Mouse (Mus musculus) kidney, embryonic 14.5 days (tissue): ENCODE data around the gene Zfp931. TPM values are rescaled to one million over a fixed set of nuclear protein-coding genes. Genes with fewer than 3 reads are reported as not detected.
"Not testable (repeated sequence)": the region's sequence is repeated elsewhere in the genome, so short reads cannot be mapped to it uniquely, and the experiment has no call there.

Experiments used
- ATAC-seq: fragments of 200-750 bp; cut with Nextera tagmentation; 2 replicates; pipeline ENCODE4 v1.8.0; 2017; ENCODE audit warnings: moderate number of reproducible peaks, mild to moderate bottlenecking, moderate TSS enrichment, moderate library complexity; ENCODE audit not compliant: low FRiP score, low TSS enrichment
- H3K27ac ChIP-seq: fragments of 300-500 bp; sonication (generic); 2 replicates; pipeline ENCODE4 v1.5.1; 2014; ENCODE audit warnings: low read depth, mild to moderate bottlenecking, low read length, moderate library complexity, mixed read lengths
- H3K27me3 ChIP-seq: fragments of 300-500 bp; sonication (generic); 2 replicates; pipeline ENCODE4 v1.6.1; 2014; ENCODE audit warnings: mild to moderate bottlenecking, low read length; ENCODE audit not compliant: control insufficient read depth, insufficient read depth
- H3K36me3 ChIP-seq: fragments of 300-500 bp; sonication (generic); 2 replicates; pipeline ENCODE4 v1.6.1; 2014; ENCODE audit warnings: low read length, mixed read lengths; ENCODE audit not compliant: control insufficient read depth, insufficient read depth
- H3K4me1 ChIP-seq: fragments of 300-500 bp; sonication (generic); 2 replicates; pipeline ENCODE4 v1.6.1; 2014; ENCODE audit warnings: low read length, mixed read lengths; ENCODE audit not compliant: control insufficient read depth, insufficient read depth
- H3K4me2 ChIP-seq: fragments of 300-500 bp; sonication (generic); replicated peaks from 2 replicates; pipeline ENCODE4 v1.6.1; 2014; ENCODE audit warnings: low read depth, mild to moderate bottlenecking, low read length
- H3K4me3 ChIP-seq: fragments of 300-500 bp; sonication (generic); 2 replicates; pipeline ENCODE4 v1.5.1; 2014; ENCODE audit warnings: mild to moderate bottlenecking, low read length
- H3K9ac ChIP-seq: fragments of 300-500 bp; sonication (generic); 2 replicates; pipeline ENCODE4 v1.6.1; 2014; ENCODE audit warnings: low read depth, mild to moderate bottlenecking, low read length, moderate library complexity
- H3K9me3 ChIP-seq: fragments of 300-500 bp; sonication (generic); 2 replicates; pipeline ENCODE4 v1.6.1; 2016; ENCODE audit warnings: low read length; ENCODE audit not compliant: control insufficient read depth
- WGBS: fragments of 180-500 bp; shearing (Covaris S2); extraction: QIAGEN DNeasy Blood & Tissue Kit; methylation state at CpG from one replicate; pipeline ENCODE4 v1.1.7; 2014; 5-methylcytosine and 5-hydroxymethylcytosine counted together
- polyA plus RNA-seq: library from polyadenylated mRNA; unstranded; fragments of >200 nt; fragmentation: Nextera tagmentation; extraction: Ambion mirVana; gene quantifications from 2 replicates; pipeline ENCODE4 v1.2.1, GENCODE M21; 2014

Gene Zfp931
- 16.2 and 22.7 TPM in 2 replicates for polyA plus RNA-seq

DNA sequence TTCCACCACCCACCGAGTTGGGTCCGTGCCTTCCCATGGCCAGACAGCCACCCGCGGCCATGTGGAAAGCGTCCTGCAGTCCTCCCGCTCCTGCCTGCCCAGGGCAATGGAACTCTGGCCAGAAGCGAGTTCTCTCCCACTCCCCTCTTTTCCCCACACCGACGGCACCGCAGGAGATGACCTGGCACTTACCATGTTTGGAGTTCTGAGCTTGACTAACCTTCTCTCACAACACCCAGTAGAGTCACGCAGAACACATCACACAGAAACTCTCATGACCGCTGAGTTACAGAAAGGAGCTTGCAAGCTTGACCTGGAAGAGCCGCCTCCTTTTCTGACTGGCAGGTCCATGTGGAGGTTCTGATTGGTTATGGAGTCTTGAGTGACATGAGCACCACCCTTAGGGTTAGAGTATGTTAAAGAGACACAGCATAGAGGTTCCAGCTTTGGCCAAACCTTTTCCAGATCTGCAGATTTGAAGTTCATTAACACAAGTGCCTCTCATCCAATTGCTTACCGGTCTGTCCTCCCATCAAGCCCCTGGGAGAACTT is at the start of gene Zfp931:
TSS of gene Zfp931 (minus strand) at position 311 of the 552 bp plus-strand sequence.
- WGBS = 0% methylated on average over 2 of the region's 14 CpGs
- not testable (repeated sequence) for H3K27ac ChIP-seq, H3K36me3 ChIP-seq, H3K4me1 ChIP-seq, H3K9me3 ChIP-seq, H3K27me3 ChIP-seq, ATAC-seq
- Histone ChIP-seq H3K4me2 (peak within 1 kb of the TSS; percentile 32; the same call in 1 of the 2 replicates), H3K4me3 (peak within 1 kb of the TSS; percentile 39), H3K9ac (peak within 1 kb of the TSS; percentile 34; the same call in 1 of the 2 replicates)

DNA sequence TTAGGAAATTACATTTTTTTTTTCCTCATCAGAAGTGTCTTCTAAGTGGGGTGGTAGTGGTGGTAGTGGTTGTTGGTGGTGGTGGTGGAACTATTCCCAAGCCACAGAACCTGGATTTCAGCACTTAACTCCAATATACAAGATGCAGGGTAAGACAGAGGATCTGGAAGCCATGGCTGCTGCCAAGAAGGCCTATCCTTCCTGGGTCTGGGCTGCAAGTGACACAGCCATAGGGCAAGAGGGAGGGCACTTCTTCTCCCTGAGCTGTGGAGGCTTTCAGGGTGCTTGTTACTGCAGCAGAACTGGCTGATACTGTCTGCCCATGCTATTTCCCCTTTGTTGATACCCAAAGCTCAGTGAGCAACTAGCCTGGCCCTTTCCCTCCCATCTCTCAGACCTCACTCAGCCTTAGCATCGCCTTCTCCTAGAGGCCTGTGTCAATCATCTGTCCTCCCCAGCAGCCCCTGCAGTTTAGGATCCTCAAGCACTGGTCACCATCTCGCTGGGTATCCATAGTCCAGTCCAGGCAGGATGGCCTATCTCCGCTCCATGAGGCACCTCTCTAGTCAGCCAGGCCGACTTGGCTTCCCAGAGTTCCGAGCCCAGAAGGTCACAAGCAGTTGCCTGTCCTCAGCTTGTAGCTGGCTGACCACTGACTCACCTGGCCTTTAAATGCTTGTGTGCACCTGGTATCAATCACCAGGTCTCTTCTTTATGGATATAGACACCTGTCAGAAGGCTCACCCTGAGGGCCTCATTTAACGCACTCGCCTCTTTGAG is 48.0 kb upstream of the Zfp931 start:
- no peak overlapping the region for H3K4me3 ChIP-seq
- no peaks in the 10 kb centered on the region for H3K27me3 ChIP-seq
- no peaks in the 10 kb centered on the region for H3K9me3 ChIP-seq
- H3K36me3 ChIP-seq = no peaks in the 10 kb centered on the region
- no peak overlapping the region for H3K27ac ChIP-seq
- H3K4me2 ChIP-seq = no peak overlapping the region
- ATAC-seq = no peak
- H3K4me1 ChIP-seq = peaks cover 10% of the 10 kb centered on the region; the same call in 1 of the 2 replicates
- no peak overlapping the region for H3K9ac ChIP-seq
- 92% methylated on average over 7 of the region's 7 CpGs for WGBS

DNA sequence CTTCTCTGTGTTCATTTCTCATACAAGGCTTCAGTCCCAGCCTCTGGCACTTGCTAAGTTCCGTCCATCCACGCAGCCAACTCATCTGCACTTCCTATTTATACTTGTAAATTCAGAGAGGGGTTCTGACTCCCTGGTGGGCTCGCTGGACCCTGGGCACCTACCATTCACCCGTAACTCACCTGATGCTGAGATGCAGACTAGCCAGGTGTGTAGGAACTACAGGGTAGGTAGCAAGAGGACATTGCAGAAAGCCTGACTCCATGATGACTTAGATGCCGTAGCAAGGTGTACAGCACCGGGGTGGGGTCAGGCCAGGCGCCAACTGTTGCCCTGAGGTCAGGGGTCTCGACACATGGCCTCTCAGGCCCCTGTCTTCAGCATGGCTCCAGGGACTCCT is 47.2 kb upstream of the Zfp931 start:
- no peak overlapping the region for H3K27ac ChIP-seq
- H3K4me2 ChIP-seq = no peak overlapping the region
- H3K9me3 ChIP-seq = no peaks in the 10 kb centered on the region
- ATAC-seq = no peak
- WGBS = 75% methylated on average over 8 of the region's 8 CpGs
- H3K4me1 ChIP-seq = peaks cover 10% of the 10 kb centered on the region; the same call in 1 of the 2 replicates
- no peak overlapping the region for H3K4me3 ChIP-seq
- H3K36me3 ChIP-seq = no peaks in the 10 kb centered on the region
- H3K27me3 ChIP-seq = no peaks in the 10 kb centered on the region
- no peak overlapping the region for H3K9ac ChIP-seq

DNA sequence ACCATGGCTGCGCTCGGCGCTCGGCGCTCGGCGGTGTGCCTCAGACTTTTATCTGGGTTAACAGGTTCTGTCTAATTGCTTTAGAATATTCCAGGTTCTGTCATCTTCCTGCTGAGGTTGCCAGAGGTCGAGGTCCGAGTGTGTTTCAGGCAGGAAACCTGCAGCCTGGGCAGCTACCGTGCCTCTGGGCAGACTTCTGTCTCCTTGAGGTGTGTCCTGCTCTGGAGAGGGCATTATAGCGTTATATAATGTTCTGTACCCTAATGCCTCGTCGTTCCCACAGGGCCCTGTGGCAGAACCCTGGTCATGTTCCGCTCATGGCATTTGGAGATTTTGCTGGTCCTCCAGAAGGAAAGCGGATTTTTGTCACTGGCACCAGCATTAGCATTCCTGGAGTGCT is 45.2 kb upstream of the Zfp931 start:
- Histone ChIP-seq H3K9ac (no peak overlapping the region), H3K36me3 (no peaks in the 10 kb centered on the region), H3K9me3 (no peaks in the 10 kb centered on the region), H3K27me3 (no peaks in the 10 kb centered on the region), H3K4me2 (no peak overlapping the region), H3K27ac (no peak overlapping the region), H3K4me3 (no peak overlapping the region), H3K4me1 (peaks cover 15% of the 10 kb centered on the region; the same call in 1 of the 2 replicates)
- 69% methylated on average over 15 of the region's 15 CpGs for WGBS
- no peak for ATAC-seq

DNA sequence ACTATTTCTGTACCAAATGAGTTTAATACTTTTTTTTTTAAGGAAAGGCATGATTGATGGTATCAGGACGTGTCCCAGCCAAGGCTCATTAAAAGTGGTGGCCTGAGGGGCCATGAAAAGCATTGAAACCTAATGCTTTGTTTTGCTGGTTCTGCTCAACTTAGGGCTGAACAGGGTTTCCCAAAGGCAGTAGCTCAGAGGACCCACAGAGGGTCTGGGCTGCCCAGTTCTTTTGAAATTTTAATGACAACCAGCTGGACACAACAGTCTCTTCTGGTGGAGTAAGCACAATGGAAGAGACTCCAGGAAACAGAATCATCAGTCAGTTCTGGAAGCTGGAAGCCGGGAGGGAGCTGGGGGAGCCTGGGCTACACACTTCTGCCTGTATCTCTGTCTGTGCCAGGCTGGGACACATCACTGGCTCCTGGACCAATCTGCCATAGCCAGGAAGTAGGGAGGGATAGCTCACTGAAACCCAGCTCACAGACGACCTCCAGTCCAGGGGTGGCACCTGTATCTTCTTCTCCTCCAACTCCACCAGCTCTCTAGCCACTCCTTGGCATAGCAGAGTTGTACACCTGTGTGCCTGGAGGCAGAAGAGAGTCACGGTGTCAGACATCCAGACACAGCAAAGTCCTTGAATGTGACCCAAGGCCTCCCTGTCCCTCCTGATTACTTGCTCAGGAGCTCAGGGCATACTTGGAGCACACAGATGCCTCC is 43.8 kb upstream of the Zfp931 start:
- H3K9ac ChIP-seq = no peak overlapping the region
- no peaks in the 10 kb centered on the region for H3K9me3 ChIP-seq
- peak; percentile 71 for ATAC-seq
- peaks cover 4% of the 10 kb centered on the region; the same call in 1 of the 2 replicates for H3K27me3 ChIP-seq
- H3K4me1 ChIP-seq = peaks cover 15% of the 10 kb centered on the region; the same call in 1 of the 2 replicates
- no peak overlapping the region for H3K27ac ChIP-seq
- WGBS = 9% methylated on average over 4 of the region's 4 CpGs
- no peaks in the 10 kb centered on the region for H3K36me3 ChIP-seq
- no peak overlapping the region for H3K4me2 ChIP-seq
- H3K4me3 ChIP-seq = no peak overlapping the region

DNA sequence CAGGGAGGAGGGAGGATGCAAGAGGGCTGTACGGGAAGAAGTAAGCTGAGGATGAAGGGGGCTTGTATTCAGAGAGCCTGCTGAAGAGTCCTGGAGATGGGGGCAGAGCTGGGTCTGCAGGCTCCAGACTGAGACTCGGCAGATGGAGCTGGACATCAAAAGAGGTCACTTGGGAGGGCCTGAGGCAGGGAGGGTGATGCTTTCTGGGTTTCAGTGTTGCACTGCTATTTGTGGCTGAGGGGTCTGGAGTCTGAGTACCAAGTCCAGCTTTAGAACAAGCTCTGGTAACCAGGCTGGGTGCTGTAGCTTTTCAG is 43.1 kb upstream of the Zfp931 start:
- WGBS = 8% methylated on average over 2 of the region's 2 CpGs
- Histone ChIP-seq H3K4me1 (peaks cover 15% of the 10 kb centered on the region; the same call in 1 of the 2 replicates), H3K36me3 (no peaks in the 10 kb centered on the region), H3K4me2 (0 out of 2 replicates have a peak overlapping the region, but pooled peaks have one; percentile 10), H3K4me3 (no peak overlapping the region), H3K9ac (no peak overlapping the region), H3K9me3 (no peaks in the 10 kb centered on the region), H3K27ac (no peak overlapping the region), H3K27me3 (peaks cover 4% of the 10 kb centered on the region; the same call in 1 of the 2 replicates)
- no peak for ATAC-seq

DNA sequence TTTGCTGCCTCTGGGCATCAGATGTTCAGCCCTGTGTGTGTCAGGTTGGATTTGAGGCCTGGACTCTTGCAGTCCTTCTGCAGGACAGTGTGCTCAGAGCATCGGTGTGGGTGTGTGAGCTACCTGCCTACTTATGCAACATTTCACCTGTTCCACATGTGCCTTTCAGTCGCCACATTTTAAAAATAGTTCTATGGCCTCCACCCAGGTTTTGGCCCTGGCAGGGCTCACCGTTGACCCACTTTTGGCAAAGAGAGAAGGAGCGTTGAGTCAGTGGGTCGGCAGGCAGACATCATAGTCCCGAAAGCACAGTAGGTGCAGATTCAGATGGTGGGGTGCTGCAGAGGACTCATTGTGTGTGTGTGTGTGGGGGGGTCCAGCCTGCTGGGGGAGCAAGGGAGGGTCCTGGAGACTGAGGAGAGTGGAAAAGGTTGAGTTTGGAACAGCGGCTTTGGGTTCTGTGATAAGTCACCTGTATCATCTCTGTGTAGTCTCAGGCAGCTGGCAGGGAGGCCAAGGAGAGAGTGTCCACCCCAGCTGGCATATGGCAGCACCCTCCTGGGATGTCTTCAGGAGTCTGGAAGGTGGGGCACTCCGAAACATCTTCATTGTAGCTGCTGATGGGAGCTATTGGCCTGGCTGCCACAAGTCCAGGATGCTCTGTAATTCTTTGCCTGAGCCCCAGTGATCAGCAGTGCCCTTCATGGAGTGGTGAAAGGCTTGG is 42.5 kb upstream of the Zfp931 start:
- Histone ChIP-seq H3K36me3 (no peaks in the 10 kb centered on the region), H3K9me3 (no peaks in the 10 kb centered on the region), H3K4me3 (no peak overlapping the region), H3K27me3 (peaks cover 4% of the 10 kb centered on the region; the same call in 1 of the 2 replicates), H3K4me1 (peaks cover 15% of the 10 kb centered on the region; the same call in 1 of the 2 replicates), H3K9ac (no peak overlapping the region), H3K4me2 (no peak overlapping the region), H3K27ac (no peak overlapping the region)
- 90% methylated on average over 8 of the region's 8 CpGs for WGBS
- ATAC-seq = no peak

DNA sequence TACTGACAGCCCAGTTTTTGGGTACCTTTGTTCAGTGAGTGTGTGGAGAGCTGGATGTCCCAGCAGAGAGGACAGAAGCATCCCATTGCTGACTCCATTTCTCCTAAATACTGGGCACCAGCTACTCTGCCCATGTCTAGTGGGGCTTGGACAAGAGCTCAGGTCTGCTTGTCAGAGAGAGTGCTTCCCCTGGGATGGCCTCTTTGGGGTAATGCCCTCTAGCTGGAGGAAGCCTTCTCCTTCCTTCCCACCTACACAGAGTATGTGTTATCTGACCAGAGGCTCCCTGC is 42.0 kb upstream of the Zfp931 start:
- Histone ChIP-seq H3K4me1 (peaks cover 15% of the 10 kb centered on the region; the same call in 1 of the 2 replicates), H3K4me2 (no peak overlapping the region), H3K36me3 (no peaks in the 10 kb centered on the region), H3K27me3 (peaks cover 4% of the 10 kb centered on the region; the same call in 1 of the 2 replicates), H3K9me3 (no peaks in the 10 kb centered on the region), H3K4me3 (no peak overlapping the region), H3K27ac (no peak overlapping the region), H3K9ac (no peak overlapping the region)
- no peak for ATAC-seq
